Mouse (Mus musculus) c-Kit-negative CD71-positive TER-119-positive erythroid progenitor cells, embryonic 14.5 days (primary cell): ENCODE data around the gene Zfp827.

Source experiments
- DNase-seq: peaks from one replicate; pipeline ENCODE4 v3.0.0-alpha.2; 2013; ENCODE audit warnings: low read depth, low spot score

Gene Zfp827

GRCm38 (mm10) chr8:79027977-79028487, at the start of gene Zfp827:
Gene Zfp827, plus strand, starts transcription at chr8:79028437.
- DNase-seq: no peak

- no peak for DNase-seq
Measured at GRCm38 (mm10) chr8:79004341-79004740, 23.9 kb upstream of the Zfp827 start.

- no peak for DNase-seq
Measured at GRCm38 (mm10) chr8:79015061-79015460, 13.2 kb upstream of the Zfp827 start.

- no peak for DNase-seq
Measured at GRCm38 (mm10) chr8:79016076-79016475, 12.2 kb upstream of the Zfp827 start.

DNA sequence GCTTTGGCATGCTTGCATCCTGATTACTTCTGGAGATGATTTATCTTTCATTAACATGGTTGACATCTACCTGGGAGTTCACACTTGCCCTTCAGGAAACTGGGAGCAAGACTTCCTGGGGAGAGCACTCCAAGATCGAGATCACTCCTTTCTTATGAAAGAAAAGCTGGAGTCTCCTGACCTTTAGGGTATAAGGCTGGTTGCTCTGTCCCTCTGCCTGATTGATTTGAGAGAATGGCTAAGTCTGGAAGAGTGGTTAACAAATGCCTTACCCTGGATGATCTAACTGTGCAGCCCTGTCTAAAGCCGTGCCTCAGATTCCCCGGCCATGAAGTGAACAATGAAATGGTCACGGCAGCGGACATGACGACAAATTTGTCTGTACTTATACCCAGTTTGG, 11.7 kb upstream of the Zfp827 start:
- DNase-seq: no peak

DNA sequence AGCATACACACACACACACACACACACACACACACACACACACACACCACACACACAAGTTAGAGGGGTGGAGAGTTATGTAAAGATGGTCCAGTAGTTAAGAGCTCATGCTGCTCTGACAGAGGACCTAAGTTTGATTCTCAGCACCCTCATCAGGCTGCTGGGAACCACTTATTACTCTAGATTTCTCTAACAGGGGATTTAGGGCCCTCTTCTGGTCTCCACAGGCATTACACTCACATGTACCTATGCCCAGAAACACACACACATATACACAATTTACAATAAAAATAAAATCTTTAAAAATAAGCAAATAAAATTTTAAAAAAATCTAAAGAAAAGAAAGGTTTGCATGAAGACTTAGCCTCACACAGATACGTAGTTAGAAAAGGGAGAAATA, 4.3 kb upstream of the Zfp827 start:
- no peak for DNase-seq

GRCm38 (mm10) chr8:79027319-79027718, 918 bp upstream of the Zfp827 start:
- DNase-seq: no peak

- DNase-seq: no peak
Measured at GRCm38 (mm10) chr8:79028541-79029395, 531 bp downstream of the Zfp827 start.

DNA sequence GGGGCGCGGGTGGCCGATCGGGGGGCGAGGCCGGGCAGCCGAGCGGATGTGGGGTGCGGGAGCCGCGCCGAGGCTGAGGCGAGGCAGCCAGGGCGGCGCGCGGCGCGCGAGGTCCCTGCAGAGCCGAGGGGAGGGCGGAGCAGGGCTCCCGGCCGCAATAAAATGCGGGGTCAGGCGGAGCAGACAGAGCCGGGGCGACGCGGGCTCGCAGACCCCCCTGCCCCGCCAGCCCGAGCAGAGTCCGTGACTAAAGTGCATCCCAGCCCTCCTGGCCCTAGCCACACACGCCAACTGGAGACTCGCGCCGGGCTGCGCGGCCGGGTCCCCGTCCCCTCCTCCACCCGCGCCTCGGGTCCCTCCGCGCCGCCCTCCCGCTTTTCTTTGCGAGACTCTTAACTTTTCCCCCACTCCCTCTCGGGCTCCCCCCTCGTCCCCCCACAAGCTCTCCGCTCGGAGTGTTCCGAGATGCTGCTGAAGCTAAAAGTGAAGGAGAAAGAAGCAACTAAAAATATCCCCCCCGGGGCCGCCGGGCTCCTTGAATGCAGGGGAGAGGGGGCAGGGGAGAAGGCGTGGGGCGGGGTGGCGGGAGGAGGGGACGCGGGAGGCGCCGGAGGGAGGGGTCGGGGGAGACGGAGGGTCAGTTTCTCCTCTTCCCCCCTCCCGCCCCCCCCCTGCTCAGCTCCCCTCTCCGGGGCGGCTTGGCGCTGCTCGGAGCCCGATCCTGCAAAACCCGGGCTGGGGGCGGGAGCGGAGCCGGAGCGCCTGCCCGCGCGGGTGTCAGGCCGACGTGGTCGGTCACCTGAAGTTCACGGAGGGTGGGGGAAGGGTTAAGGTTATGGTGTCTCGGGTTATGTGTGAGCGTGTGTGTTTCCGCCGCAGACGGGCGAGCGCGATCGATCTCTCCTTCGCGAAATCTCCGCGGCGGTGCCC, 1.4 kb downstream of the Zfp827 start:
- no peak for DNase-seq

DNA sequence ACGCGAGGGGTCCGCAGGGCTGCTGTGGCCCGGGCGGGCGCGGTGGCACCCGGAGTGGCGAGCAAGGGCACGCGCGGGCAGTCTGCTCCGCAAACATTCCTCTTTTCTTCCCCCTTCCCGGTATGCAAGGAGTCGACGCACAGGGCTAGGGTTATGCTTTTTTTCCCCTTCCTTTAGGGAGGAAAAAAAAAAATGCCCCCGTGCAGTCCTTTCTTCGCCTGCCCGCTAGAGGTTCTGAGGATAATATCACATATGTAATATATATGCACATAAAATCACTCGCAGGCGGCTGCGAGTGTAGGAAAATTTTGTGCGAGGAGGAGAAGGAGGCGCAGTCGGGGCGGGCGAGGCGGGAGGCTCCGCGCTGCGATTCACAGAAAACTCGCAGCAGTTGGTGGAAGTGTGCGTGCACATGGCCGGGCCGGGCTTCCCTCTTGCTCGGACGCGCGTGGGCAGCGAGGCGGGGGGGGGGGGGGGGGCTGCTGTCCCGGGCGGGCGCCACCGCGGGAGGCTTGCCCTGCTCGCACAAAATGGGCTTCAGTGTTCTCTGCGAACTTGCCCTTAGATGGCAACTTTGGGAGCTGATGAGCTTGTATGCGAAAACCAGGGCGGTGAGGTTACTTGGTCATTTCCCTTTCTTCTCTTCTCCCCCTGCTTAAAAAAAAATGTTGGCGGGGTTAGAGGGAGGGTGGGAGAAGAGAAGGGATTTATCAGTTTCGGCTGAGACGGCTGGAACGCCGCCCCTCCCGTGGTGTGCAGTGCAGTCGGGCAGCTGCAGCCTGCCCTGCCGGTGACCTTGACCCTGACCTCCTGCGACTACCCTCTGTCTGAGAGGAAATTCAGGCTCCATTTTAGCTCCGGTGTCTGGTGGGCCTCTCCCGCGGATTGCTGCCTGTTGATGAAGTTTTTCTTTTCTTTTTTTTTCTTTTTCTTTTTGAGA, 2.4 kb downstream of the Zfp827 start:
- no peak for DNase-seq

DNA sequence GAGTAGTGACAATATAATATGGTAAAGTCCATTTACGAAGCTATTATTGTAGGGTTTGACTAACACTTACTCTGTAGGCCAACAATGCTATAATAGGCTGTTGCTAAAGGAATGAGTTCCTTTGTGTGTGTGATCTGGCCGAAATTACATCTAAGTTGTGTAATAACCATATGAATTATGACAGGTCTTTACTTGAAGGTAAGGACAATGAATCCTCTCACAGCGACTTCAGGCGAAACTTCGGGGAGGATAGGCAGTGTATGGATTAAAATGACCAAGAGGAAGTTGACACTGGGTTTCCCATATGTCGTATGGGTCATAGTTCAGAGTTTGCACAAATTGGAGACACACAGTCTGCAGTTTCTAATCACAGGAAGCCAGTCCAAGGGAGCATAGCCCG, 9.3 kb downstream of the Zfp827 start:
- no peak for DNase-seq

DNA sequence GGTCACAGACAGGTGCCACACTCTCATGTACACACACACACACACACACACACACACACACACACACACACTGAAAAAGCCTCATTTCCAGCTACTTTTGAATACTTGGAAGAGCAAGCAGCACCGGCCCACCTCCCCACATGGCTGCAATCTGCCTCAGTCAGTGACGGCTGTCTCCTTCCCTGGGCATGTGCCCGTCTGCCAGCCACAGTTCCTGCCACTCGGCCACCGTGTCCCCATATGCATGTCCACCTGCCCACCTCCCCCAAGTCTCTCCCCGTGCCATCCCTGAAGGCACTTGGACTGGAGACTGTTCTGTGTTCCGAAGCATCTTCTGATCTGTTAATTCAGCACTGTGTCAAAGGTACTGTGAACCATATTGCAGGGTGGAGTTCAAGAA, 9.8 kb downstream of the Zfp827 start:
- no peak for DNase-seq

- DNase-seq: no peak
Measured at GRCm38 (mm10) chr8:79041429-79041828, 13.2 kb downstream of the Zfp827 start.

GRCm38 (mm10) chr8:79042252-79042651, 14.0 kb downstream of the Zfp827 start:
- no peak for DNase-seq

DNA sequence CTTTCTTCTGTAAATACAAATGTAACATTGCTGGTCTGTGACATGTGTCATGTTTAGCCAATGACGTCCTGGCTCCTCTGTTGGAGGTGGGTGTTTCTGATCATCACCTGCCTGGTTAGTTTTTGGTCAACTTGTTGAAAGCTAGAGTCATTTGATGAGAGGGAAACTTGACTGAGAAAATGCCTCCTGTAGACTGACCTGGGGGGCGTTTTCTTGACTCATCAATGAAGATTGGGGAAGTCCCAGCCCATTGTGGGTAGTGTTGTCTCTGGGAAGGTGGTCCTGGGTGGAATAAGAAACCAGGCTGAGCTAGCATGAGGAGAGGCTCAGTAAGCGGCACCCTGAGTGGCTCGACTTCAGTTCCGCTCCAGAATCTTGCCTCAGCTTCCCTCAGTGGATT, 16.4 kb downstream of the Zfp827 start:
- no peak for DNase-seq

- DNase-seq: no peak
Measured at GRCm38 (mm10) chr8:79046659-79047058, 18.4 kb downstream of the Zfp827 start.

- no peak for DNase-seq
Measured at GRCm38 (mm10) chr8:79048388-79049005, 20.3 kb downstream of the Zfp827 start.

- no peak for DNase-seq
Measured at GRCm38 (mm10) chr8:79054222-79054621, 26.0 kb downstream of the Zfp827 start.

DNA sequence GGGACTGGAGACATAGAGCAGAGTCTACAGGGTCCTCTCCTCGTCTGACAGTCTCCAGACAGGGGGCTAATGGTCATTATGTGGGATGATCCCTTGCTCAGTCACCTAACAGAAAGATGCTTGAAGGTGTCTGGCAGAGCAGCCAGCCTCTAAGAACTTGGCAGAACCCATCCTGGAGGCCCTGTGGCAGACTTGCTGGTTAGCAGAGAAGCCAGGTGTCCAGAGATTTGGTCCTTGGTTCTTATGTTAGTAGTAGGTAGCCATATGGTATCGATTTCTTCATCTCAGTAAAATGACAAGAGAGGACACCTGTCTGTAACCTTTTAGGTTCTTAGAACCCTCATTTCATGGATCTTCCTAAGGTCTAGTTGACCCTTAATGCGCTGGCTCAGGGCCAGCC, 28.9 kb downstream of the Zfp827 start:
- no peak for DNase-seq

DNA sequence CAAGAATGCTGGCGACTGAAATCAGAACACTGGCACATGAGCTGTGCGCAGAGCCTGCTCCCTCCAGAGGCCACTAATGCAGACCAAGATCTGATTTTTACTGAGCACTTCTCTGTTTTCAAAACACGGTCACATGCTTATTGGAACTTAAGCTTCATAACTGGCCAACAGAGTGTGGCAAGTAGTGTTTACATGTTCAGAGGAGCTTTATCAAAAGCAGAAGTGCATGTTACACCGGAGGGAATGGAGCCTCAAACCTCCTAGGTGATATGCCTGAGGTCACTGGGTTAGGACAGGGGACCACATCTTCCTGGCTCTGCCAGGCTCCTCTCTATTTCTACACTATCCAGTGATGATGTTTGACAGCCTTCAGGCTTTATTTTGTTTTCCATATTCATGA, 31.1 kb downstream of the Zfp827 start:
- DNase-seq: no peak
